Mouse (Mus musculus): Measurements from ENCODE around the gene Gm26897. TPM values are rescaled to one million over a fixed set of nuclear protein-coding genes. Genes with fewer than 3 reads are reported as not detected.

The Gm26897 gene
- polyA plus RNA-seq (2015; fragmentation: Nextera tagmentation; extraction: Ambion mirVana): not detected in 2 replicates

- no peak for DNase-seq (ENCODE audit: low spot score)
Observed at GRCm38 (mm10) chr5:111733851-111734250, at the start of gene Gm26897. Gene Gm26897, plus strand, starts transcription at chr5:111733924.

- peak; percentile 68 for DNase-seq (ENCODE audit: low spot score)
Observed at GRCm38 (mm10) chr5:111687370-111687769, 46.4 kb upstream of the Gm26897 start.

- DNase-seq (ENCODE audit: low spot score): no peak
Observed at GRCm38 (mm10) chr5:111688584-111688983, 45.1 kb upstream of the Gm26897 start.

GRCm38 (mm10) chr5:111697996-111698395 lies 35.7 kb upstream of the Gm26897 start:
- no peak for DNase-seq (ENCODE audit: low spot score)

GRCm38 (mm10) chr5:111699711-111700303 lies 33.9 kb upstream of the Gm26897 start:
- DNase-seq (ENCODE audit: low spot score): no peak

- no peak for DNase-seq (ENCODE audit: low spot score)
Observed at GRCm38 (mm10) chr5:111701634-111702329, 31.9 kb upstream of the Gm26897 start.

- DNase-seq (ENCODE audit: low spot score): no peak
Observed at GRCm38 (mm10) chr5:111703586-111703985, 30.1 kb upstream of the Gm26897 start.

- DNase-seq (ENCODE audit: low spot score): no peak
Observed at GRCm38 (mm10) chr5:111704326-111704725, 29.4 kb upstream of the Gm26897 start.

- DNase-seq (ENCODE audit: low spot score): no peak
Observed at GRCm38 (mm10) chr5:111709195-111709901, 24.4 kb upstream of the Gm26897 start.

GRCm38 (mm10) chr5:111719018-111719417 lies 14.7 kb upstream of the Gm26897 start:
- DNase-seq (ENCODE audit: low spot score): no peak

- no peak for DNase-seq (ENCODE audit: low spot score)
Observed at GRCm38 (mm10) chr5:111720726-111721125, 13.0 kb upstream of the Gm26897 start.

- no peak for DNase-seq (ENCODE audit: low spot score)
Observed at GRCm38 (mm10) chr5:111724713-111725112, 9.0 kb upstream of the Gm26897 start.

GRCm38 (mm10) chr5:111725195-111725920 lies 8.4 kb upstream of the Gm26897 start:
- no peak for DNase-seq (ENCODE audit: low spot score)

GRCm38 (mm10) chr5:111728411-111728810 lies 5.3 kb upstream of the Gm26897 start:
- no peak for DNase-seq (ENCODE audit: low spot score)

GRCm38 (mm10) chr5:111730560-111731167 lies 3.1 kb upstream of the Gm26897 start:
- DNase-seq (ENCODE audit: low spot score): no peak

- no peak for DNase-seq (ENCODE audit: low spot score)
Observed at GRCm38 (mm10) chr5:111732194-111732593, 1.5 kb upstream of the Gm26897 start.

GRCm38 (mm10) chr5:111739480-111739879 lies 5.8 kb downstream of the Gm26897 start:
- DNase-seq (ENCODE audit: low spot score): no peak

GRCm38 (mm10) chr5:111740384-111741275 lies 6.9 kb downstream of the Gm26897 start:
- DNase-seq (ENCODE audit: low spot score): no peak

- DNase-seq (ENCODE audit: low spot score): no peak
Observed at GRCm38 (mm10) chr5:111741352-111741751, 7.6 kb downstream of the Gm26897 start.

GRCm38 (mm10) chr5:111742290-111742898 lies 8.7 kb downstream of the Gm26897 start:
- no peak for DNase-seq (ENCODE audit: low spot score)

All from thymus, postnatal 0 days (tissue).